Mouse (Mus musculus): ENCODE data around the gene Slc38a3. TPM values are rescaled to one million over a fixed set of nuclear protein-coding genes. Genes with fewer than 3 reads are reported as not detected.
A peak's percentile ranks its signal among the peaks of the same experiment; 100 is the strongest.

Gene Slc38a3
- polyA plus RNA-seq, 1 experiment from 2014 or later, result 30.4 TPM

DNA sequence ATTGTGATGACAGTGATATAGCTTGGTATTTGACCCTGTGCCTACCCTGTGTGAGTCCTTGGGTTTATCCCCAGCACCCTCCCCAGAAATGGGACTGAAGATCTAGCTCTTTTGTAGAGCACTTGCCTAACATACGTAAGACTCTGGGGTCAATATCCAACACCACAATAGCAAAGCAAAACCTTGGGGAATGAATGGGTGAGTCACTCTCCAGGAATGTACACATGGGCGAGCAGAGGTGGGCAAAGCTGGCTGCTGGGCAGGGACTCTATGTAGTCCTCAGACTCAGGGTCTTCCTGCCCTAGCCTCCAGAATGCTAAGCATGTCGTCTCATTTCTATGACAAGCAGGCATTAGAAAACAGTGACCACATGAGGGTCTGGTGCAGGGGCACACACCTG lies 20.6 kb downstream of the Slc38a3 start:
- Histone ChIP-seq H3K27me3 (replicated peaks; ENCODE audit: control insufficient read depth, insufficient read depth, low read length) (no peaks in the 10 kb centered on the region), H3K4me2 (ENCODE audit: low read length) (no peak overlapping the region), H3K36me3 (ENCODE audit: control insufficient read depth, insufficient read depth) (no peaks in the 10 kb centered on the region), H3K9me3 (ENCODE audit: control insufficient read depth, low read length) (no peaks in the 10 kb centered on the region), H3K4me1 (replicated peaks; ENCODE audit: control insufficient read depth, insufficient read depth, low read length) (peaks cover 23% of the 10 kb centered on the region), H3K4me3 (replicated peaks; ENCODE audit: low read length) (no peak overlapping the region), H3K9ac (replicated peaks; ENCODE audit: low read depth, low read length) (no peak overlapping the region), H3K27ac (ENCODE audit: low read length) (no peak overlapping the region)
- WGBS, result 66% methylated on average over 3 of the region's 3 CpGs
- no peak for ATAC-seq

DNA sequence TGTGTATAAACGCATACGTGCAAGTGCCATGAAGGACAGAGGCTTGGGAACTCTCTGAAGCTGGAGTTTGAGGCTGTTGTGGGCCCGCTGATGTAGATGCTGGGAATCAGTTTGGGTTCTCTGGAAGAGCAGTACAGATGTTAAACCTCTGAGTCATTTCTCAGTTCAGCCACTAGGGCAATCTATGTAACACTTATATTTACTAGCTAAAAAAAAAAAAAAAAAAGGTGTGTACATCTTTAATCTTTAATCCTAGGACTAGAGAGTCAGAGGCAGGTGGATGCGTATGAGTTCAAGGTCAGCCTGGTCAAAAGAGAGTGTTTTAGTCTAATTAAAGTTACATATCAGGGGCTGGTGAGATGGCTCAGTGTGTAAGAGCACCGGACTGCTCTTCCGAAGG lies 22.4 kb downstream of the Slc38a3 start:
- H3K9me3 ChIP-seq (ENCODE audit: control insufficient read depth, low read length), result no peaks in the 10 kb centered on the region
- H3K9ac ChIP-seq (replicated peaks; ENCODE audit: low read depth, low read length), result no peak overlapping the region
- ATAC-seq, result no peak
- no peak overlapping the region for H3K4me2 ChIP-seq (ENCODE audit: low read length)
- WGBS, result 81% methylated on average over 6 of the region's 6 CpGs
- no peaks in the 10 kb centered on the region for H3K36me3 ChIP-seq (ENCODE audit: control insufficient read depth, insufficient read depth)
- H3K27me3 ChIP-seq (replicated peaks; ENCODE audit: control insufficient read depth, insufficient read depth, low read length), result no peaks in the 10 kb centered on the region
- H3K27ac ChIP-seq (ENCODE audit: low read length), result no peak overlapping the region
- H3K4me3 ChIP-seq (replicated peaks; ENCODE audit: low read length), result no peak overlapping the region
- H3K4me1 ChIP-seq (replicated peaks; ENCODE audit: control insufficient read depth, insufficient read depth, low read length), result peaks cover 23% of the 10 kb centered on the region

DNA sequence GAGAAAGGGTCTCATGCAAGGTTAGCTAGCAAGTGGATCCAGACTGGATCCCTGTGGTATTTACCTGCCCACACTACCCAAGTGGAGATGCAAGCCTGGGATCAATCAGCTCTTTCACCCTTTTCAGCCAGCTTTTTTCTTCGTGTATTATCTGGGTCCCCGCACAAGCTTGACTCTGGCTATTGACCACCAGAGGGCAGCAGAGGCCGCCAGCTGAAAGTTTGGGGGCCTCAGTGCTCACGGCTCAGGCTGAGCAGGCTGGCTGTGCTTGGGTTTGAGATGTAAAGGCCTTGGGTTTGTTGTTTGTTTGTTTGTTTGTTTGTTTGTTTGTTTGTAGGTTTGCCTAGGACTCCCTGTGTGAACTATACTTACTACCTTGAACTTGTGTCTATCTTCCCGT lies 23.8 kb downstream of the Slc38a3 start:
- Histone ChIP-seq H3K27me3 (replicated peaks; ENCODE audit: control insufficient read depth, insufficient read depth, low read length) (no peaks in the 10 kb centered on the region), H3K9ac (replicated peaks; ENCODE audit: low read depth, low read length) (no peak overlapping the region), H3K27ac (ENCODE audit: low read length) (no peak overlapping the region), H3K36me3 (ENCODE audit: control insufficient read depth, insufficient read depth) (no peaks in the 10 kb centered on the region), H3K9me3 (ENCODE audit: control insufficient read depth, low read length) (no peaks in the 10 kb centered on the region), H3K4me1 (replicated peaks; ENCODE audit: control insufficient read depth, insufficient read depth, low read length) (peaks cover 16% of the 10 kb centered on the region), H3K4me3 (replicated peaks; ENCODE audit: low read length) (no peak overlapping the region), H3K4me2 (ENCODE audit: low read length) (no peak overlapping the region)
- WGBS, result 9% methylated on average over 5 of the region's 5 CpGs
- ATAC-seq, result peak; percentile 76

DNA sequence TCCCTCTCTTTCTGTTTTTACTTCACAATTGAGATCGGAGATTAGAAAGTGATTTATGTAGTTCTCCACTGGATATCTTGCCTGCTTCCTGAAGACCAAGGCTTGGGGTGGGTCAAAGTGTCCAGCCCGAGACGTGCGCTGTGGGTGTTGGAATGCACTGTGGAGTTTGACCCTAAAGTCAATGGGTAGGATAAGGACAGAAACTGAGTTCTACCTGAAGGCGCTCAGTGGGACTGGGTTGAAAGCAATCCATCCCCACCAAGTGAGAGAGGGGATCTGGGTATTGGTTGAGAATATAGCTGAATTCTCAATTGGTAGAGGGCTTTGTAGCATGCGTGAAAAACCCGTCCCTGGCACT lies 24.2 kb downstream of the Slc38a3 start:
- WGBS, result 62% methylated on average over 7 of the region's 7 CpGs
- Histone ChIP-seq H3K4me1 (replicated peaks; ENCODE audit: control insufficient read depth, insufficient read depth, low read length) (peaks cover 15% of the 10 kb centered on the region), H3K9me3 (ENCODE audit: control insufficient read depth, low read length) (no peaks in the 10 kb centered on the region), H3K36me3 (ENCODE audit: control insufficient read depth, insufficient read depth) (no peaks in the 10 kb centered on the region), H3K4me2 (ENCODE audit: low read length) (peak overlapping the region; percentile 76), H3K4me3 (replicated peaks; ENCODE audit: low read length) (no peak overlapping the region), H3K27ac (ENCODE audit: low read length) (no peak overlapping the region), H3K27me3 (replicated peaks; ENCODE audit: control insufficient read depth, insufficient read depth, low read length) (no peaks in the 10 kb centered on the region), H3K9ac (replicated peaks; ENCODE audit: low read depth, low read length) (peak overlapping the region; percentile 66; the same call in 1 of the 2 replicates)
- ATAC-seq, result peak; percentile 23; the same call in 1 of the 2 replicates

DNA sequence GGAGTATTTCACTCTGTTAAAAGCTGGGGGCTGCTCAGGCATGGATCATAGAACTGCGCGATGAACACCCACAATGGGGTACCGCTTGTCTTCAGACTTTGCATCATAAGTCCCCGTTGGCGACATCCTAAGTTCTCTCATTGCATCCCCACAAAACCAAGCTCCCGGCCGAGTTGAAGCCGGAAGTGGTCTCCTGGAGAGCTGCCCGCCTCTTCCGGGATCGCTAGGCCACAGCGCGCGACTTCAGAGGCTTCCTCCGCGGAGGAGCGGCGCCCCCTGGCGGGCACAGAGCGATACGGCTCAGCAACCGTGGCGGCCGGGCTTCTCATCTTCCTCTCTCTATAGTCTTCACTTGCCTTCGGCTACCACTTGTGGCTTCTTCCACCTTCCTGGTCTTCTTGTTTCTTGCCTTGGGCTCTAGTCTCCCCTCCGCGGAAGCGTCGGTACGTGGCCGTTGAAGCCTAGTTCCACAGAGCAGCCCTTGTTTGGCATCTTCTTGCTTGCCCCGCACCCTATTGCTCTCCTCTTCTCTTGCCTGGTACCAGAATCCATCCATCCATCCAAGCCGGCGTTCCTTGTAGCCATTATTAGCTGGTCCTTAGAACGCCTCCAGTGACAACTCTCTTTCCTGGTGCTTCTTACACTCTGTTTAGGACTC lies 24.7 kb downstream of the Slc38a3 start:
- H3K4me3 ChIP-seq (replicated peaks; ENCODE audit: low read length), result peak overlapping the region; percentile 48
- H3K27me3 ChIP-seq (replicated peaks; ENCODE audit: control insufficient read depth, insufficient read depth, low read length), result no peaks in the 10 kb centered on the region
- no peaks in the 10 kb centered on the region for H3K36me3 ChIP-seq (ENCODE audit: control insufficient read depth, insufficient read depth)
- H3K9ac ChIP-seq (replicated peaks; ENCODE audit: low read depth, low read length), result peak overlapping the region; percentile 66
- 4% methylated on average over 34 of the region's 35 CpGs for WGBS
- peak overlapping the region; percentile 76 for H3K27ac ChIP-seq (ENCODE audit: low read length)
- peak overlapping the region; percentile 76 for H3K4me2 ChIP-seq (ENCODE audit: low read length)
- no peaks in the 10 kb centered on the region for H3K9me3 ChIP-seq (ENCODE audit: control insufficient read depth, low read length)
- peak; percentile 83 for ATAC-seq
- peaks cover 13% of the 10 kb centered on the region for H3K4me1 ChIP-seq (replicated peaks; ENCODE audit: control insufficient read depth, insufficient read depth, low read length)

DNA sequence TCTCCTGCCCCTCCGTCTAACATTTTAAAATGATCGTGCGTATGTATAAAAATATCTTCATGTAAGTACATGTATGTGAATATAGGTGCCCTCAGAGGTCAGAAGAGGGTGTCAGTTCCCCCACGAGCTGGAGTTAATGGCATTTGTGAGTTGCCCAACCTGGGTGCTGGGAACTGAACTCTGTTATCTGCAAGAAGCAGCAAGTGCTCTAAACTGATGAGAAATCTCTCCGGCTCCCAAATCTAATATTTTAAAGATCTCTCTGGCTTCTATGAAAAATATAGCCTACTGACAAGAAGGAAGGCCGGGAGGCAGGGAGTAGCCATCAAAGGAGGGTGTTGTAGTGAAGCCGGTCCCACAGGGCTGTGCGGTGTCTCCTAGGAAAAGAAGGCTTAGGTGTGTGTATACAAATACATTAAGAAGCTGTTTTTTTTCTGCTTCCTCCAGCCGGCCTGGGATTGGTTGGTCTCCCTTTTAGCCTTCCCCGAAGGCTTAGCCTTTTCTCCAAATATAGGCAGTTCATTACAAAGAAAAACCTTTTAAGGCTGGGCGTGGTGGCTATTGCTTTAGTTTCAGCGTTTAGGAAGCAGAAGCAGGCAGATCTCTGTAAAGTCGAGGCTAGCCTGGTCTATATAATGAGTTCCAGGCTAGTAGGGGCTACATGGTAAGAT lies 25.7 kb downstream of the Slc38a3 start:
- WGBS, result 91% methylated on average over 13 of the region's 13 CpGs
- H3K9ac ChIP-seq (replicated peaks; ENCODE audit: low read depth, low read length), result peak overlapping the region; percentile 66
- H3K36me3 ChIP-seq (ENCODE audit: control insufficient read depth, insufficient read depth), result no peaks in the 10 kb centered on the region
- no peak for ATAC-seq
- peaks cover 12% of the 10 kb centered on the region for H3K4me1 ChIP-seq (replicated peaks; ENCODE audit: control insufficient read depth, insufficient read depth, low read length)
- no peak overlapping the region for H3K4me3 ChIP-seq (replicated peaks; ENCODE audit: low read length)
- H3K27me3 ChIP-seq (replicated peaks; ENCODE audit: control insufficient read depth, insufficient read depth, low read length), result no peaks in the 10 kb centered on the region
- H3K9me3 ChIP-seq (ENCODE audit: control insufficient read depth, low read length), result no peaks in the 10 kb centered on the region
- no peak overlapping the region for H3K27ac ChIP-seq (ENCODE audit: low read length)
- peak overlapping the region; percentile 76 for H3K4me2 ChIP-seq (ENCODE audit: low read length)

DNA sequence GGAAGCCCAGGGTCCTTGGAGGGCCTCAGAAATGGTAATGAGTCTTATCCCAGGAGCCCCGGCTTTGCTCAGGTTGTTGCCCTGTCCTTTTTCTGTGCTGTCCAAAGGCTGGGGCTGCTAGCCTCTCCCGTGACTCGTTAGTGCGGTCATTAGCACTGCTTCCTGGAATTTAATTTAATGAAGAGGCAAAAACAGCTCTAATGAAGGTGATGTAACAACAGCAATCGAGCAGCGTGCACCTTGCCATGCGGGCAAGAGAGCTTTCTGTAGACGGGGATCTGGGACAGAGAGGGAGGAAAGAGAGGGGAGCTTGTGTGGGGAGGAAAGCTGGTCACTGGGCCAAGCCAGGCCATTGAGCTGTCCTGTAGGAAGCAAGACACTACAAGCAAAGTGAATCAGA lies 27.7 kb downstream of the Slc38a3 start:
- no peaks in the 10 kb centered on the region for H3K36me3 ChIP-seq (ENCODE audit: control insufficient read depth, insufficient read depth)
- H3K9ac ChIP-seq (replicated peaks; ENCODE audit: low read depth, low read length), result no peak overlapping the region
- no peaks in the 10 kb centered on the region for H3K27me3 ChIP-seq (replicated peaks; ENCODE audit: control insufficient read depth, insufficient read depth, low read length)
- H3K4me1 ChIP-seq (replicated peaks; ENCODE audit: control insufficient read depth, insufficient read depth, low read length), result peaks cover 21% of the 10 kb centered on the region
- no peaks in the 10 kb centered on the region for H3K9me3 ChIP-seq (ENCODE audit: control insufficient read depth, low read length)
- H3K4me2 ChIP-seq (ENCODE audit: low read length), result no peak overlapping the region
- H3K27ac ChIP-seq (ENCODE audit: low read length), result no peak overlapping the region
- no peak for ATAC-seq
- WGBS, result 17% methylated on average over 8 of the region's 8 CpGs
- no peak overlapping the region for H3K4me3 ChIP-seq (replicated peaks; ENCODE audit: low read length)

DNA sequence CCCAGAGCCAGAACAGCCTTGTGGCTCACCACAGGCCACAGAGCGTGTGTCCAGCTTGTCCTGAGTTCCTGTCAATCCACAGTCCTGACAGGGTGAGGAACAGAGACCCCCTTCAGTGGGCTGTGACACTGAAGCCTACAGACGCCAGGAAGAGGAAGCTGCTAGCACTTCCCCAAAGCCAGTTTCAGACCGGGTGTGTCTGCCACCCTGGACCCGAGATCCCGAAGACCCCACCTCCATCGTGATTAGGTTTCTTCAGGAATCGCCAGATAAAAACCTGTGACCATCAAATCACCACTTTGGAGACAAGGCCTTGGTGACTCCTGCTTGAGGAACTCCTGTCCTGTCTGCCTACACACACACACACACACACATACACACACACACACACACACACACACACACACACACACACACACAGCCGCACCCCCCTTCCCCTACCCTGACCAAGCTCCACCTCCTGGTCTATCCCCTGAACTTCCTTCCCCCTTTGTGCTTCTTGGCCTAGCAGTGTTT lies 29.0 kb downstream of the Slc38a3 start:
- H3K9ac ChIP-seq (replicated peaks; ENCODE audit: low read depth, low read length), result no peak overlapping the region
- 49% methylated on average over 7 of the region's 8 CpGs for WGBS
- H3K9me3 ChIP-seq (ENCODE audit: control insufficient read depth, low read length), result no peaks in the 10 kb centered on the region
- H3K4me2 ChIP-seq (ENCODE audit: low read length), result no peak overlapping the region
- H3K27me3 ChIP-seq (replicated peaks; ENCODE audit: control insufficient read depth, insufficient read depth, low read length), result no peaks in the 10 kb centered on the region
- no peak for ATAC-seq
- no peak overlapping the region for H3K4me3 ChIP-seq (replicated peaks; ENCODE audit: low read length)
- H3K4me1 ChIP-seq (replicated peaks; ENCODE audit: control insufficient read depth, insufficient read depth, low read length), result peaks cover 25% of the 10 kb centered on the region
- H3K36me3 ChIP-seq (ENCODE audit: control insufficient read depth, insufficient read depth), result no peaks in the 10 kb centered on the region
- H3K27ac ChIP-seq (ENCODE audit: low read length), result no peak overlapping the region

DNA sequence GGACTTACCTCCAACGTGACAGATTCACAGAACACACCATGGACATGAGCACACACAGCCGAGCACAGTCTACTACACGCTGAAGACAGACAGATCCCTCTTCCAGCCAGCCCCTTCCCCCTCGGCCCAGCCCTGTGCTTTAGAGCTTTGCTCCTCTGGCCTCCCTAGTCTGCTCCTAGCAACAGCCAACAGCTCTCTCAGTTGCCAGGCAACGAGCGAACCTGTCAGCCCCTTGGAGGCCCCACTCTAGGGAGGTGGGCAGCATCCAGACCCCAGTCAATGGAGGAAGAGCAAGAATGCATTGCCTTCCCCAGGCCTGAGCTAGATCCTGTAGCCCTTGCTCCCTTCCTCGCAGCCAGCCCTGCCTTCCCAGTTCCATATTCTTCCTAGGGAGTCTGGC lies 32.3 kb downstream of the Slc38a3 start:
- Histone ChIP-seq H3K4me1 (replicated peaks; ENCODE audit: control insufficient read depth, insufficient read depth, low read length) (peaks cover 34% of the 10 kb centered on the region), H3K27me3 (replicated peaks; ENCODE audit: control insufficient read depth, insufficient read depth, low read length) (no peaks in the 10 kb centered on the region), H3K27ac (ENCODE audit: low read length) (peak overlapping the region; percentile 20; the same call in 1 of the 2 replicates), H3K4me3 (replicated peaks; ENCODE audit: low read length) (no peak overlapping the region), H3K4me2 (ENCODE audit: low read length) (peak overlapping the region; percentile 11; the same call in 1 of the 2 replicates), H3K9me3 (ENCODE audit: control insufficient read depth, low read length) (no peaks in the 10 kb centered on the region), H3K36me3 (ENCODE audit: control insufficient read depth, insufficient read depth) (no peaks in the 10 kb centered on the region), H3K9ac (replicated peaks; ENCODE audit: low read depth, low read length) (no peak overlapping the region)
- ATAC-seq, result no peak
- 7% methylated on average over 7 of the region's 7 CpGs for WGBS

Measured in forebrain, embryonic 16.5 days (tissue).